Mouse (Mus musculus) hindbrain, embryonic 12.5 days (tissue): ENCODE measurements around the gene Gm45208. TPM values are rescaled to one million over a fixed set of nuclear protein-coding genes. Genes with fewer than 3 reads are reported as not detected.

Source experiments
- ATAC-seq: fragments of 200-750 bp; cut with Nextera tagmentation; 2 replicates; pipeline ENCODE4 v1.8.0; 2017; ENCODE audit warnings: moderate TSS enrichment; ENCODE audit not compliant: low FRiP score
- H3K27ac ChIP-seq: fragments of 300-500 bp; sonication (generic); 2 replicates; pipeline ENCODE4 v1.5.1; 2016; ENCODE audit warnings: mild to moderate bottlenecking
- H3K27me3 ChIP-seq: fragments of 300-500 bp; sonication (generic); 2 replicates; pipeline ENCODE4 v1.6.1; 2016; ENCODE audit warnings: mild to moderate bottlenecking
- H3K36me3 ChIP-seq: fragments of 300-500 bp; sonication (generic); 2 replicates; pipeline ENCODE4 v1.6.1; 2016; ENCODE audit warnings: mild to moderate bottlenecking
- H3K4me1 ChIP-seq: fragments of 300-500 bp; sonication (generic); 2 replicates; pipeline ENCODE4 v1.6.1; 2016
- H3K4me2 ChIP-seq: fragments of 300-500 bp; sonication (generic); replicated peaks from 2 replicates; pipeline ENCODE4 v1.6.1; 2016; ENCODE audit warnings: mild to moderate bottlenecking
- H3K4me3 ChIP-seq: fragments of 300-500 bp; sonication (generic); 2 replicates; pipeline ENCODE4 v1.5.1; 2016; ENCODE audit warnings: mild to moderate bottlenecking
- H3K9ac ChIP-seq: fragments of 300-500 bp; sonication (generic); 2 replicates; pipeline ENCODE4 v1.6.1; 2016; ENCODE audit warnings: mild to moderate bottlenecking, moderate library complexity
- H3K9me3 ChIP-seq: fragments of 300-500 bp; sonication (generic); replicated peaks from 2 replicates; pipeline ENCODE4 v1.6.1; 2016; ENCODE audit warnings: mild to moderate bottlenecking
- WGBS: fragments of 180-500 bp; shearing (Covaris S2); methylation state at CpG from one replicate; pipeline ENCODE4 v1.1.7; 2016; 5-methylcytosine and 5-hydroxymethylcytosine counted together
- polyA plus RNA-seq: library from polyadenylated mRNA; unstranded; fragments of >200 nt; fragmentation: Nextera tagmentation; extraction: Ambion mirVana; gene quantifications from 2 replicates; pipeline ENCODE4 v1.2.1, GENCODE M21; 2016

Gene Gm45208
- 1.7 TPM in 1 of 2 replicates, not detected in the other for polyA plus RNA-seq

DNA sequence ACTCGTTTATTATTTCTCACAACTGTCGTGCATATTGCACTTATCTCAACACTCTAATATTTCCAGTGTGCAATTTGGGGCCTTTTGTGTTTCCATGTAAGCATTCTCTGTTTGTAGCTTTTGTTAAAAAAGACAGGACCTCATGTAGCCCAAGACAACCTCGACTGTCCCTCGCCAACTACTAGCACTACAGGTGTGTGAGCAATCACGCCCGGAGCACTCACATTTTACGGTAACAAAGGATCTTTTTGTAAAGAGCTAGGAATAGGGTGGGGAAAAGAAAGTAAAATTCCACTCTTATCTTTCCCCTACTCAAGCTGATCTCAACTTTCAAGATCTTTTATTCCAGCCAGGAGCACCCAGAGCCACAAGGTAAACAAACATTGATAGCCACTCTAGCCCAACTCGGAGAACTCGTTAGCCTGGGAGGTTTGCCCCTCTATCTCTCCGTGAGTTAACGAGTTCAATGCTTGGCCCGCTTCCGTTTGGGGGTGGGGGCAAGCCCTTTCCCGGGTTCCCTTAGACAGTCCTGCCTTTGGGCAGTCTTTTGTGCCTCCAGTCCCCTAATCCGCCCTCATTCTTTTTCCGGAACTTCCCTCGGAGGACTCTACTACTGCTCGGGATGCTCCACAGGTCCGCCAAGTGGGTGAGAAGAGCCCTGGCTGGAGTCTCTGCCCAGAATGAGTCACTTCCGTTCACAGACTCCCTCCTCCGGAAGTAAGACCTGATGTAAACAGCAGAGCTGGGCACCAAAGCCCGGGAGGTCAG, at the start of gene Gm45208:
Gene Gm45208, plus strand, starts transcription at position 732 of the 768 bp plus-strand sequence.
- Histone ChIP-seq H3K9me3 (no peaks in the 10 kb centered on the region), H3K4me3 (peak within 1 kb of the TSS; percentile 56), H3K36me3 (peaks cover 10% of the 10 kb centered on the region; the same call in 1 of the 2 replicates), H3K9ac (peak within 1 kb of the TSS; percentile 51), H3K4me2 (peak within 1 kb of the TSS; percentile 62), H3K4me1 (peaks cover 5% of the 10 kb centered on the region), H3K27ac (peak within 1 kb of the TSS; percentile 85), H3K27me3 (no peaks in the 10 kb centered on the region)
- peak; percentile 91 for ATAC-seq
- 23% methylated on average over 22 of the region's 22 CpGs for WGBS

- Histone ChIP-seq H3K4me3 (no peak overlapping the region), H3K36me3 (no peaks in the 10 kb centered on the region), H3K9ac (no peak overlapping the region), H3K27me3 (peaks cover 4% of the 10 kb centered on the region; the same call in 1 of the 2 replicates), H3K27ac (no peak overlapping the region), H3K4me1 (no peaks in the 10 kb centered on the region), H3K9me3 (no peaks in the 10 kb centered on the region), H3K4me2 (no peak overlapping the region)
- ATAC-seq, result no peak
- WGBS, result 50% methylated on average over 6 of the region's 6 CpGs
These were observed 49.3 kb upstream of the Gm45208 start for GRCm38 (mm10) chrX:7672739-7673138.

DNA sequence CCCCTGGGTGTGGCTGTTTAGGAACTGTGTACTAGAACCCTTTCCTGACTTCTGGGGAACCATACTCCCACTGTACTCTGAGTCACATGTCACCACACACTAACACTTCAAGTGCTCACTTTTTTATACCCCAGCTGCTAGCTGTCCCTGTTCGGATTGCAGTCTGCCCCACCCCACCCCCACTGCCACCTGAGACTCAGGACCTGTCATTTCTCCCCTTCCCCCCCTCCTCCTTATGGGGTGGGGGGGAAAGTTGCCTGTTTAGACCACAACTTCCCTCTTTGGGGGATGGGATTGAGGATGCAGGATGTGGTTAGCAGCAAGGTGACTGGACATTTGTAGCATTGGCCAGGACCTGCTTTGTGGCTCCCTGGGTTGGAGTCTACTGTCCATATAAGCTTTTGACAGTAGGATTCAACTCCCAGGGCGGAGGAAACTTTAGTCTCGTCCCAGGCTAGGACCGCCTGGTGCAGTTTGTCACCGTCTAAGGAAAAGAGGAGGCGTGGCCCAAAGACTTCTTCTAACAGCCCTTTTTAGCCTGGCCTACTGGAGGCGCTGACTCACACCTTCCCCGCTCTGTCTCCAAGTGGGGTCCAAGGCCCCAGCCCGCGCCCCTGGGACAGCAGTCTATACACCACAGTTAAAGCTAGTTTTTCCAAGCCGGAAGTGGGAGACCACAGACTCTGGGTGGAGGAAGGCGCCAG, 48.3 kb upstream of the Gm45208 start:
- H3K4me1 ChIP-seq, result no peaks in the 10 kb centered on the region
- no peak for ATAC-seq
- H3K4me2 ChIP-seq, result peak overlapping the region; percentile 39; the same call in 1 of the 2 replicates
- H3K36me3 ChIP-seq, result no peaks in the 10 kb centered on the region
- H3K4me3 ChIP-seq, result no peak overlapping the region
- no peak overlapping the region for H3K9ac ChIP-seq
- H3K9me3 ChIP-seq, result no peaks in the 10 kb centered on the region
- H3K27ac ChIP-seq, result no peak overlapping the region
- WGBS, result 45% methylated on average over 12 of the region's 12 CpGs
- H3K27me3 ChIP-seq, result peaks cover 4% of the 10 kb centered on the region; the same call in 1 of the 2 replicates

DNA sequence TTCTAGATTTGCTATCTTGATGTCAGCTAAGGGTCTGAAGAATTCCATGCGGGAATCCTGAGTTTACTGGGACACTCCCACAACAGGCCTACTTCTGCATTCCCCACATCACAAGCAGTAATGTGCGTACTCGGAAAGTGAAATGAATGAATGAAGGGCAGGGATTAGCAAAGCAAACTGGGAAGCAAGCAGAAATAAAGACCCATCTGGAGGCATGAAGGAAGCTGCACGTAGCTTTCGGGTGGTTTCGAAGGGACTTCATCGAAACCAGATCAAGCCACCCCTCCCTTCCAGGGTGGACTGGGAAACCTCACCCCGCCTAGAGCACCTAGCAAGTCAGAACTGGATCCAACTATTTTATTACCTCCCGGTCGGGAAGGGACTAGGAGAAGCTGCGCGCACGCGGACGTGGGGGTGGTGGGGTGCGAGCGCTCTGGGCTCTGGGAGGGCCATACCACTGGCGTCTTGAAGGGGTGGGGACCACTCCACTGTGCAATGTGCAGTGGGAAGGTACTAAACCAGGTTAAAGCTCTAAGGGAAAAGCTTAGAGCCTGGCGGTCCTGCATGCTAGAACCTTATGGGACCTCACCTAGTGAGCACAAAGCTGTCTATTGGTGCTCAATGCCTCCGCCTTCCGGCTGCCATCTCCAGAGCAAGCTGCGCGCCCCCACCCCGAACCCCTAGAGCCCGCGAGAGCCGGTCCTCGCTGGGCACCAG, 47.6 kb upstream of the Gm45208 start:
- Histone ChIP-seq H3K4me3 (peak overlapping the region; percentile 15; the same call in 1 of the 2 replicates), H3K9ac (no peak overlapping the region), H3K36me3 (no peaks in the 10 kb centered on the region)

DNA sequence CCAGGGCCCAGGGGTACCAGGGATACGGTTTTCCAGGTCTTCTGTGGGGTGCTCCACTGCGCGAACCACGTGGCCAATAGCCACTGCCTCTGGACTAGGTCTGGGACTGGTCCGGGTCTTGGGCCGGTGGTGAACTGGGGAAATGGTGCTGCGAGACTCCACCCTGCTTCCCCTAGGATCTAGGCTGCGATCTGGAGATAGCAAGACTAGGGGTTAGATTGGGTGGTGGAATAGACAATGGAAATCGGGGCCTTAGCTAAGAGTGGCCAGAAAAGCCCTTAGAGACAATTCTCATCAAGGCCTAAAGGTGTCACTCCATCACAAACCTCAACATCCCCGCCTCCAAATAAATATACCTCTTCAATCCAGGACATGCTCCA, 47.1 kb upstream of the Gm45208 start:
- Histone ChIP-seq H3K4me3 (peak overlapping the region; percentile 15; the same call in 1 of the 2 replicates), H3K9me3 (no peaks in the 10 kb centered on the region), H3K36me3 (no peaks in the 10 kb centered on the region), H3K4me1 (no peaks in the 10 kb centered on the region), H3K27ac (no peak overlapping the region), H3K9ac (no peak overlapping the region), H3K4me2 (peak overlapping the region; percentile 39), H3K27me3 (peaks cover 4% of the 10 kb centered on the region; the same call in 1 of the 2 replicates)
- ATAC-seq, result no peak
- WGBS, result 40% methylated on average over 10 of the region's 10 CpGs

More for the DNA sequence above, 47.6 kb upstream of the Gm45208 start:
- H3K9me3 ChIP-seq, result no peaks in the 10 kb centered on the region
- peaks cover 4% of the 10 kb centered on the region; the same call in 1 of the 2 replicates for H3K27me3 ChIP-seq
- WGBS, result 42% methylated on average over 28 of the region's 28 CpGs
- ATAC-seq, result no peak
- H3K4me1 ChIP-seq, result no peaks in the 10 kb centered on the region
- H3K27ac ChIP-seq, result no peak overlapping the region
- H3K4me2 ChIP-seq, result peak overlapping the region; percentile 39

DNA sequence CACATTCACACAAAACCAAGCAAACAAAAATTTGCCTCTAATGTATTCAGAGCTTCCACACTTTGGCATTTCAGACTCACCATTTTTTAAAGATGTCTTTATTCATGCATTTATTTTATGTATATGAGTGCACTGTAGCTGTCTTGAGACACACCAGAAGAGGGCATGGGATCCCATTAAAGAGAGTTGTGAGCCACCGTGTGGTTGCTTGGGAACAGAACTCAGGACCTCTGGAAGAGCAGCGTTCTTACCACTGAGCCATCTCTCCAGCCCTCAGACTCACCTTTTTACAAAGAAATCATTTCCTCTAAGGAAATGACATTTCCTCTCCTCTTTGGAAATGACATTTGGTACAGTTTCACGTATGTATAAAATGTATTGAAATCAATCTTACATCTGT, 43.1 kb upstream of the Gm45208 start:
- no peak for ATAC-seq

DNA sequence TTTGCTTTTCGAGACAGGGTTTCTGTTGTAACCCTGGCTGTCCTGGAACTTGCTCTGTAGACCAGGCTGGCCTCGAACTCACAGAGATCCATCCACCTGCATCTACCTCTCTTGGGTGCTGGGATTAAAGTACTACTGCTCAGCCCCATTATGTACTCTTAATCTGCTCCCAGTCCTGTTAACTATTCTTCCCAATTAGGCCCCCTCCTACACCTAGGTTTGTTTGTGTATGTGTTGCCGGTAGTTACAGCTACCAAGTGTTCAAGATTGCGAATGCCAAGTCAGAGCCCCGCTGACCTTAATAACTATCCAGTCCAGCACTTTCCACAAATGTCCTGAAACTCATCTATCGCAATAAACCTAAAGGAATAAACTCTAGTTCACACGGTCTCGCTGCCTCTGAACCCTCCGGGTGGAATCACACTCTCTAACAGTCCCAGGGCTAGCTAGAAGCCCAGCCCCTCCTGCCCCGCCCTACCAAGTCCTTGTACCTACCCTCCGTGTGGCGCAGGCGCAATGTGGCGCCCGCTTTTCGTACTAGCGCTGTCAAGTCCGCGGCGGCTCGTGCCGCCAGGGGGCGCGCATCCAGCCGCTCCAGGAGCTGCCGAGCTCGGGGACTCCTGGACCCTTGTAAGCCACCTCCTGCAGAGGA, 42.5 kb upstream of the Gm45208 start:
- Histone ChIP-seq H3K27ac (no peak overlapping the region), H3K9ac (no peak overlapping the region), H3K4me2 (peak overlapping the region; percentile 47), H3K9me3 (no peaks in the 10 kb centered on the region), H3K36me3 (no peaks in the 10 kb centered on the region), H3K4me1 (no peaks in the 10 kb centered on the region), H3K4me3 (peak overlapping the region; percentile 17), H3K27me3 (peaks cover 4% of the 10 kb centered on the region; the same call in 1 of the 2 replicates)
- ATAC-seq, result peak; percentile 89
- WGBS, result 18% methylated on average over 26 of the region's 27 CpGs

More for the DNA sequence above, 43.1 kb upstream of the Gm45208 start:
- H3K36me3 ChIP-seq, result no peaks in the 10 kb centered on the region
- no peaks in the 10 kb centered on the region for H3K9me3 ChIP-seq
- no peak overlapping the region for H3K4me3 ChIP-seq
- no peak overlapping the region for H3K9ac ChIP-seq
- WGBS, result 49% methylated on average over 3 of the region's 3 CpGs
- peaks cover 4% of the 10 kb centered on the region; the same call in 1 of the 2 replicates for H3K27me3 ChIP-seq
- H3K27ac ChIP-seq, result no peak overlapping the region
- 0 out of 2 replicates have a peak overlapping the region, but pooled peaks have one; percentile 47 for H3K4me2 ChIP-seq
- no peaks in the 10 kb centered on the region for H3K4me1 ChIP-seq

DNA sequence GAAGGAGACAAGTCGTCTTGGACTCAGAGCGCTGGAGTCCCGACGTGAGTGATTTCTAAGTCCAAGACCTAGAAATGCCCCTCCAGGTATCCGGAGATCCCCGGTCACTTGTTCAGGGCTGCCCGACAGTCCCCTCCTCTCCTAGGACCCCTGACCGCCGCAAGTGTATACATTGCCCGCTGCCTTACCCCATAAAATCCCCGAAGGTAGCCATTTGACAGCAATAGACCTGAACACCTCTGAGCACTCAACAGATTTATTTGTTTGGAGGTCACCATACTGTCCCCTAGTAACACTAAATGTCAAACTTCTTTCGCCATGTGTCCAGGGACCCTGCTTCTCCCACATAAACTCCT, 42.0 kb upstream of the Gm45208 start:
- Histone ChIP-seq H3K9me3 (no peaks in the 10 kb centered on the region), H3K9ac (no peak overlapping the region), H3K27ac (no peak overlapping the region), H3K4me1 (no peaks in the 10 kb centered on the region), H3K36me3 (no peaks in the 10 kb centered on the region), H3K4me2 (peak overlapping the region; percentile 47), H3K4me3 (peak overlapping the region; percentile 17), H3K27me3 (no peaks in the 10 kb centered on the region; the same call in 1 of the 2 replicates)
- no peak for ATAC-seq
- WGBS, result 31% methylated on average over 12 of the region's 12 CpGs

DNA sequence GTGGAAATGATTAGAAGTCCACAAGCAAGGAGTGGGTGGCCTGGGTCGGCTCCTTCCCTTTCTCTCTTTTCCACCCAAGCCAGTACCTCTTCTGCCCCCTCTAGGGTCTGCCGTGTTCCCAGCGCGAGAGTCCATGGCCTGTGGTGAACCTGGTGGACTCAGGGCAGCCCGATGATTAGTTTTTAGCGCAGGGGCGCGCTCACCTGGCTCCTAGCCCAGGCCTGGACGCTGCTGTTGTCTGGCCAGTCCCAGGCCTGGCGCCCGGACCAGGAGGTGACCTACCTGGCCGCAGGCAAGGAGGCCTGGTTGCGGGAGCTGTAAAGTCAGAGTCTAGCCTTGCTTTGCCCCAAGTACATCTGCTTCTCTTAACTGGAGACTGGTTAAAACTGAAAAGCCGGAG, 41.2 kb upstream of the Gm45208 start, which contains the start of gene Magix:
Gene Magix, minus strand, starts transcription at position 388 of the 400 bp plus-strand sequence.
- 63% methylated on average over 14 of the region's 14 CpGs for WGBS
- no peak within 1 kb of the TSS for H3K9ac ChIP-seq
- H3K4me3 ChIP-seq, result peak within 1 kb of the TSS; percentile 17; the same call in 1 of the 2 replicates
- H3K27me3 ChIP-seq, result no peaks in the 10 kb centered on the region
- H3K4me2 ChIP-seq, result peak within 1 kb of the TSS; percentile 47
- H3K4me1 ChIP-seq, result no peaks in the 10 kb centered on the region
- no peaks in the 10 kb centered on the region for H3K36me3 ChIP-seq
- ATAC-seq, result no peak
- no peak within 1 kb of the TSS for H3K27ac ChIP-seq
- no peaks in the 10 kb centered on the region for H3K9me3 ChIP-seq

GRCm38 (mm10) chrX:7688321-7688720, 33.7 kb upstream of the Gm45208 start:
- H3K4me2 ChIP-seq, result no peak overlapping the region

DNA sequence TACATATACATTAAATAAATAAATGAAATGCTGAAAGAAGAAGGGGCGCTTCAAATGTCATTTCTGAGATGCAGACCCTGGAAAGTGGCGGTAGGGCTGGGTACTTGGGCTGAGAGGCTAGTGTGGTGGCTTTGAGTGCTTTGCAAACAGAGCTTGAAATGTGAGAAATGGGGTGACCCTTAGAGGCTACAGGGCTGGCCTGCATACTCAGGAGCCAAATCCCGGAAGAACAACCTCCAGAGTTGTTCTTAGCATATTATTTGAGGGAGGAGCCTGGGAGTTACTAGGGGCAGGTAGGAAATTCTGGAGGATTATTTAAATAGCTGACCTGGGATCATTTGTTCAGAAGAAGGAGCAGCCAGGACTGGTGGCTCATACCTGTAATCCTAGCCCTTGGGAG, 31.6 kb upstream of the Gm45208 start:
- Histone ChIP-seq H3K9me3 (no peaks in the 10 kb centered on the region), H3K9ac (no peak overlapping the region), H3K4me2 (no peak overlapping the region), H3K27me3 (no peaks in the 10 kb centered on the region), H3K36me3 (no peaks in the 10 kb centered on the region), H3K4me1 (no peaks in the 10 kb centered on the region), H3K4me3 (no peak overlapping the region), H3K27ac (no peak overlapping the region)
- ATAC-seq, result no peak
- WGBS, result 65% methylated on average over 3 of the region's 3 CpGs

More at GRCm38 (mm10) chrX:7688321-7688720, 33.7 kb upstream of the Gm45208 start:
- Histone ChIP-seq H3K36me3 (no peaks in the 10 kb centered on the region), H3K9me3 (no peaks in the 10 kb centered on the region), H3K4me3 (no peak overlapping the region), H3K27me3 (no peaks in the 10 kb centered on the region), H3K4me1 (no peaks in the 10 kb centered on the region), H3K27ac (no peak overlapping the region), H3K9ac (no peak overlapping the region)
- no peak for ATAC-seq
- WGBS, result 97% methylated on average over 2 of the region's 2 CpGs
